In genomic region chr9:56869552-56869951, GRCm38 (mm10) we compare ENCODE assay signal across 11 mouse cellular contexts. TPM values are rescaled to one million over a fixed set of nuclear protein-coding genes. Genes with fewer than 3 reads are reported as not detected.
DNase-seq lines count a peak whose midpoint lies in the region; ATAC-seq and TF ChIP-seq lines count a peak whose summit lies in the region.
"Had no signal": no experiment of that assay in that cellular context is flagged by ENCODE, and none has a peak within 500 bp of the region (broad histone marks: within the 10 kb centered on the region; RNA-seq: fewer than 3 reads in every experiment).

No protein-coding gene starts in this region.

- DNase-seq in heart, adult 2 months = peak in 1 of 2 experiments; percentile 21
- no peak for DNase-seq in heart, postnatal 36 days
- DNase-seq in brain, adult 2 months (ENCODE audit: low read depth, low spot score) = peak; percentile 90
- peak; percentile 95 for DNase-seq in kidney, adult 2 months
- DNase-seq in left cerebral cortex, adult 9 months (ENCODE audit: low spot score in 2 of 2) = peak; percentile 71 to 92
- DNase-seq in midbrain, postnatal 0 days (ENCODE audit: low spot score) = no peak
- DNase-seq in cerebellum, adult 8-10 months = no peak

- H3K79me2 ChIP-seq in heart, adult 2 months (replicated peaks; ENCODE audit: control insufficient read depth, insufficient read depth, low read length) = no peaks in the 10 kb centered on the region

- no peak overlapping the region for H3K4me2 ChIP-seq in midbrain, postnatal 0 days (ENCODE audit: low read depth, low read length, poor library complexity, severe bottlenecking)
- H3K4me2 ChIP-seq: hindbrain, embryonic 14.5 days had no signal

- no peaks in the 10 kb centered on the region for H3K27me3 ChIP-seq in heart, adult 2 months (ENCODE audit: control insufficient read depth, insufficient read depth, low read length)
- no peaks in the 10 kb centered on the region for H3K27me3 ChIP-seq in kidney, adult 2 months (replicated peaks; ENCODE audit: control insufficient read depth, insufficient read depth, low read length)
- H3K27me3 ChIP-seq in midbrain, postnatal 0 days (ENCODE audit: insufficient read depth, low read length) = peaks cover 7% of the 10 kb centered on the region

- peaks cover 12% of the 10 kb centered on the region for H3K4me1 ChIP-seq in heart, adult 2 months (ENCODE audit: control insufficient read depth, insufficient read depth, low read length)
- peaks cover 25% of the 10 kb centered on the region for H3K4me1 ChIP-seq in kidney, adult 2 months (ENCODE audit: control insufficient read depth, insufficient read depth, low read length)
- no peaks in the 10 kb centered on the region for H3K4me1 ChIP-seq in midbrain, postnatal 0 days (ENCODE audit: insufficient read depth, low read length)

- no peak for TF ChIP-seq CTCF in heart, adult 2 months (IDR thresholded peaks at IDR 0.05)
- no peak for TF ChIP-seq CTCF in kidney, adult 2 months (conservative IDR thresholded peaks at IDR 0.05; ENCODE audit: insufficient read depth, insufficient read length, low read depth, low read length)
- no peak for TF ChIP-seq CTCF in midbrain, postnatal 0 days (IDR thresholded peaks at IDR 0.05)

- H3K27ac ChIP-seq in heart, adult 2 months = peak overlapping the region; percentile 36; the same call in 1 of the 2 replicates
- H3K27ac ChIP-seq in kidney, adult 2 months (ENCODE audit: insufficient read depth, low read depth, low read length) = no peak overlapping the region
- no peak overlapping the region for H3K27ac ChIP-seq in midbrain, postnatal 0 days (ENCODE audit: low read depth, low read length)
- H3K27ac ChIP-seq: hindbrain, embryonic 14.5 days; liver, embryonic 14.5 days had no signal

- no peaks in the 10 kb centered on the region for H3K9me3 ChIP-seq in midbrain, postnatal 0 days (ENCODE audit: low read length)

- H3K36me3 ChIP-seq in heart, adult 2 months (ENCODE audit: control insufficient read depth, insufficient read depth, low read length) = no peaks in the 10 kb centered on the region
- no peaks in the 10 kb centered on the region for H3K36me3 ChIP-seq in kidney, adult 2 months (ENCODE audit: control insufficient read depth, insufficient read depth, low read length)
- H3K36me3 ChIP-seq in midbrain, postnatal 0 days (ENCODE audit: insufficient read depth, low read length) = no peaks in the 10 kb centered on the region

- no peak overlapping the region for H3K4me3 ChIP-seq in heart, adult 2 months
- H3K4me3 ChIP-seq in kidney, adult 2 months (ENCODE audit: insufficient read depth, low read depth, low read length) = no peak overlapping the region
- no peak overlapping the region for H3K4me3 ChIP-seq in midbrain, postnatal 0 days (ENCODE audit: low read depth, low read length)

- 60% methylated on average over 13 of the region's 13 CpGs for WGBS in heart, adult 2 months
- 31% methylated on average over 13 of the region's 13 CpGs for WGBS in kidney, adult 2 months
- 69% methylated on average over 13 of the region's 13 CpGs for whole genome bisulfite sequencing in midbrain, postnatal 0 days

- TF ChIP-seq POLR2A in heart, adult 2 months (IDR thresholded peaks at IDR 0.05; ENCODE audit: insufficient read depth, low read depth, low read length) = no peak
- TF ChIP-seq POLR2A in kidney, adult 2 months (IDR thresholded peaks at IDR 0.05; ENCODE audit: low read depth, low read length) = no peak

- ATAC-seq in granulocyte monocyte progenitor cell, adult 5-6 weeks (replicated peaks; ENCODE audit: poor library complexity, severe bottlenecking) = no peak
- ATAC-seq in midbrain, postnatal 0 days (ENCODE audit: low FRiP score) = no peak

- intact Hi-C loops in heart, adult 2 months (cut with DNase I) = no loop called here
- intact Hi-C loops in heart, postnatal 36 days (cut with DNase I) = no loop called here

- no peak for TF ChIP-seq EP300 in heart, adult 2 months (IDR thresholded peaks at IDR 0.05; ENCODE audit: insufficient read depth, low read depth, low read length)

- H3K9ac ChIP-seq in heart, adult 2 months (ENCODE audit: low read depth, low read length) = 0 out of 2 replicates have a peak overlapping the region, but pooled peaks have one; percentile 3
- no peak overlapping the region for H3K9ac ChIP-seq in midbrain, postnatal 0 days (replicated peaks; ENCODE audit: low read length, poor library complexity, severe bottlenecking)
- H3K9ac ChIP-seq: hindbrain, embryonic 14.5 days; liver, embryonic 14.5 days had no signal

RNA-seq across cellular contexts. Expression of gene Cspg4, which starts 4.7 kb away (rescaled TPM):
- 10 to 100 TPM; 12.7 to 13.7 TPM for total RNA-seq in heart, adult 2 months (2021)
- polyA plus RNA-seq in heart, adult 2 months (2012; rRNA removed) = 15.7 and 17.1 TPM in 2 replicates
- total RNA-seq in heart, postnatal 36 days (2021) = 10 to 100 TPM; 14.7 to 16.7 TPM
- polyA plus RNA-seq in kidney, adult 2 months (2012; rRNA removed) = 14.5 and 20.5 TPM in 2 replicates
- not detected in 2 replicates for total RNA-seq in granulocyte monocyte progenitor cell, adult 5-6 weeks (2014; fragmentation: Nextera tagmentation)
- total RNA-seq in granulocyte monocyte progenitor cell, adult 5-6 weeks (2017) = not detected in 2 replicates
- 31.6 and 37.3 TPM in 2 replicates for total RNA-seq in midbrain, postnatal 0 days (2014; rRNA removed)
- 7.5 and 8.7 TPM in 2 replicates for polyA plus RNA-seq in midbrain, postnatal 0 days (2015; fragmentation: Nextera tagmentation; extraction: Ambion mirVana)

RNA-seq across cellular contexts. Expression of gene Odf3l1, which starts 5.1 kb away (rescaled TPM):
- not detected for total RNA-seq in heart, adult 2 months (2021)
- 1.5 and 1.6 TPM in 2 replicates for polyA plus RNA-seq in heart, adult 2 months (2012; rRNA removed)
- not detected for total RNA-seq in heart, postnatal 36 days (2021)
- polyA plus RNA-seq in kidney, adult 2 months (2012; rRNA removed) = 1.8 and 2.0 TPM in 2 replicates
- total RNA-seq in granulocyte monocyte progenitor cell, adult 5-6 weeks (2014; fragmentation: Nextera tagmentation) = not detected in 2 replicates
- not detected in 2 replicates for total RNA-seq in granulocyte monocyte progenitor cell, adult 5-6 weeks (2017)
- 0.28 TPM in 1 of 2 replicates, not detected in the other for total RNA-seq in midbrain, postnatal 0 days (2014; rRNA removed)
- polyA plus RNA-seq in midbrain, postnatal 0 days (2015; fragmentation: Nextera tagmentation; extraction: Ambion mirVana) = 0.25 TPM in 1 of 2 replicates, not detected in the other
- polyA plus RNA-seq: hindbrain, embryonic 14.5 days; liver, embryonic 14.5 days; neural tube, embryonic 11.5 days had no signal

RNA-seq across cellular contexts. Expression of gene Snx33, which starts 58.6 kb away (rescaled TPM):
- total RNA-seq in heart, adult 2 months (2021) = 10 to 100 TPM in 1 of 2 experiments, 1 to 10 TPM in 1; 6.7 to 10.0 TPM
- 7.8 and 8.8 TPM in 2 replicates for polyA plus RNA-seq in heart, adult 2 months (2012; rRNA removed)
- total RNA-seq in heart, postnatal 36 days (2021) = 10 to 100 TPM; 10.0 to 11.1 TPM
- 11.8 and 12.0 TPM in 2 replicates for polyA plus RNA-seq in kidney, adult 2 months (2012; rRNA removed)
- total RNA-seq in granulocyte monocyte progenitor cell, adult 5-6 weeks (2014; fragmentation: Nextera tagmentation) = 2.1 and 5.0 TPM in 2 replicates
- 1.5 and 2.0 TPM in 2 replicates for total RNA-seq in granulocyte monocyte progenitor cell, adult 5-6 weeks (2017)
- total RNA-seq in midbrain, postnatal 0 days (2014; rRNA removed) = 5.7 and 7.3 TPM in 2 replicates
- polyA plus RNA-seq in midbrain, postnatal 0 days (2015; fragmentation: Nextera tagmentation; extraction: Ambion mirVana) = 1.6 and 1.7 TPM in 2 replicates

Comparison
In these comparisons a context has a peak if more than half of its experiments do, and no peak if none do; other contexts are left out.
1. DNase-seq: peak in brain, adult 2 months (single experiment), kidney, adult 2 months (single experiment) and left cerebral cortex, adult 9 months (2 of 2); none in heart, postnatal 36 days (0 of 2), midbrain, postnatal 0 days (single experiment) and cerebellum, adult 8-10 months (single experiment).
2. RNA of gene Cspg4, which starts 4.7 kb away (total RNA-seq): 31.6 to 37.3 TPM in midbrain, postnatal 0 days, 14.7 to 16.7 TPM in heart, postnatal 36 days and 12.7 to 13.7 TPM in heart, adult 2 months; not detected in granulocyte monocyte progenitor cell, adult 5-6 weeks; every median in the first group is over 10 times any median in the second.